Mouse (Mus musculus) heart, postnatal 0 days (tissue): ENCODE measurements at regions not wholly inside any gene's neighbourhood (a gene's known extent, or its start where the extent isn't known, plus 50 kb on each side); places are given as distances from the start of the nearest gene placed in this dataset.

Experiments
- ATAC-seq: fragments of 200-750 bp; cut with Nextera tagmentation; 2 replicates; pipeline ENCODE4 v1.8.0; 2017; ENCODE audit warnings: low read depth, moderate number of reproducible peaks, moderate library complexity; ENCODE audit not compliant: insufficient read depth
- DNase-seq: peaks from one replicate; pipeline ENCODE4 v3.0.0-alpha.2; 2016; ENCODE audit warnings: low spot score
- H3K27ac ChIP-seq: fragments of 300-500 bp; sonication (generic); 2 replicates; pipeline ENCODE4 v1.5.1; 2014; ENCODE audit warnings: low read depth, mild to moderate bottlenecking
- H3K27me3 ChIP-seq: fragments of 300-500 bp; sonication (generic); 2 replicates; pipeline ENCODE4 v1.6.1; 2014; ENCODE audit warnings: low read length, mixed read lengths; ENCODE audit not compliant: control insufficient read depth, insufficient read depth
- H3K36me3 ChIP-seq: fragments of 300-500 bp; sonication (generic); replicated peaks from 2 replicates; pipeline ENCODE4 v1.6.1; 2014; ENCODE audit warnings: low read length, mixed read lengths; ENCODE audit not compliant: control insufficient read depth, insufficient read depth
- H3K4me1 ChIP-seq: fragments of 300-500 bp; sonication (generic); 2 replicates; pipeline ENCODE4 v1.6.1; 2014; ENCODE audit warnings: antibody characterized with exemption; ENCODE audit not compliant: control insufficient read depth, insufficient read depth
- H3K4me2 ChIP-seq: fragments of 300-500 bp; sonication (generic); 2 replicates; pipeline ENCODE4 v1.6.1; 2014; ENCODE audit warnings: low read depth, mild to moderate bottlenecking, low read length, moderate library complexity
- H3K4me3 ChIP-seq: fragments of 300-500 bp; sonication (generic); 2 replicates; pipeline ENCODE4 v1.5.1; 2014; ENCODE audit warnings: low read depth, low read length
- H3K9ac ChIP-seq: fragments of 300-500 bp; sonication (generic); replicated peaks from 2 replicates; pipeline ENCODE4 v1.6.1; 2014; ENCODE audit warnings: low read depth, low read length, mixed read lengths
- H3K9me3 ChIP-seq: fragments of 300-500 bp; sonication (generic); replicated peaks from 2 replicates; pipeline ENCODE4 v1.6.1; 2016; ENCODE audit warnings: low read length; ENCODE audit not compliant: control insufficient read depth
- CTCF ChIP-seq: IDR thresholded peaks from 2 replicates; pipeline ENCODE4 v1.5.1; 2016; ENCODE audit warnings: antibody characterized with exemption, control low read depth, low read depth
- EP300 ChIP-seq: IDR thresholded peaks from 2 replicates; pipeline ENCODE4 v1.6.1; 2016; ENCODE audit warnings: antibody characterized with exemption, low read depth
- WGBS: fragments of 180-500 bp; shearing (Covaris S2); extraction: QIAGEN DNeasy Blood & Tissue Kit; methylation state at CpG from one replicate; pipeline ENCODE4 v1.1.7; 2014; 5-methylcytosine and 5-hydroxymethylcytosine counted together

GRCm38 (mm10) chr2:148537251-148537650, 93.9 kb upstream of the Cd93 start:
- Histone ChIP-seq H3K9ac (no peak overlapping the region), H3K27ac (no peak overlapping the region), H3K36me3 (no peaks in the 10 kb centered on the region), H3K4me3 (no peak overlapping the region), H3K27me3 (no peaks in the 10 kb centered on the region), H3K9me3 (no peaks in the 10 kb centered on the region), H3K4me2 (no peak overlapping the region), H3K4me1 (peaks cover 3% of the 10 kb centered on the region; the same call in 1 of the 2 replicates)
- 69% methylated on average over 5 of the region's 5 CpGs for WGBS
- ATAC-seq (no peak), DNase-seq (no peak)
- TF ChIP-seq CTCF = no peak
- no peak for TF ChIP-seq EP300

GRCm38 (mm10) chr2:148536608-148537007, 93.2 kb upstream of the Cd93 start:
- DNase-seq (no peak), ATAC-seq (no peak)
- Histone ChIP-seq H3K4me1 (peaks cover 4% of the 10 kb centered on the region; the same call in 1 of the 2 replicates), H3K9ac (no peak overlapping the region), H3K27ac (no peak overlapping the region), H3K4me2 (no peak overlapping the region), H3K4me3 (no peak overlapping the region), H3K9me3 (no peaks in the 10 kb centered on the region), H3K36me3 (no peaks in the 10 kb centered on the region), H3K27me3 (no peaks in the 10 kb centered on the region)
- 83% methylated on average over 3 of the region's 3 CpGs for WGBS
- TF ChIP-seq EP300 (no peak), CTCF (no peak)

GRCm38 (mm10) chr2:148535562-148536180, 92.3 kb upstream of the Cd93 start:
- TF ChIP-seq CTCF = peak; percentile 60
- TF ChIP-seq EP300 = no peak
- Histone ChIP-seq H3K27ac (no peak overlapping the region), H3K36me3 (no peaks in the 10 kb centered on the region), H3K4me2 (no peak overlapping the region), H3K4me1 (peaks cover 4% of the 10 kb centered on the region; the same call in 1 of the 2 replicates), H3K9ac (no peak overlapping the region), H3K4me3 (no peak overlapping the region), H3K27me3 (no peaks in the 10 kb centered on the region), H3K9me3 (no peaks in the 10 kb centered on the region)
- ATAC-seq (peak; percentile 47; the same call in 1 of the 2 replicates), DNase-seq (no peak)
- 51% methylated on average over 5 of the region's 5 CpGs for WGBS

- Histone ChIP-seq H3K4me3 (no peak overlapping the region), H3K36me3 (no peaks in the 10 kb centered on the region), H3K9ac (no peak overlapping the region), H3K4me2 (no peak overlapping the region), H3K4me1 (peaks cover 4% of the 10 kb centered on the region; the same call in 1 of the 2 replicates), H3K27ac (no peak overlapping the region), H3K9me3 (no peaks in the 10 kb centered on the region), H3K27me3 (no peaks in the 10 kb centered on the region)
- TF ChIP-seq CTCF (no peak), EP300 (no peak)
- no peak for ATAC-seq
- no peak for DNase-seq
- 58% methylated on average over 4 of the region's 4 CpGs for WGBS
Observed at GRCm38 (mm10) chr2:148532051-148532450, 88.7 kb upstream of the Cd93 start.

- Histone ChIP-seq H3K36me3 (no peaks in the 10 kb centered on the region), H3K9me3 (no peaks in the 10 kb centered on the region), H3K4me3 (no peak overlapping the region), H3K4me2 (no peak overlapping the region), H3K27ac (no peak overlapping the region), H3K9ac (no peak overlapping the region), H3K4me1 (peaks cover 4% of the 10 kb centered on the region; the same call in 1 of the 2 replicates), H3K27me3 (no peaks in the 10 kb centered on the region)
- DNase-seq = no peak
- ATAC-seq = no peak
- TF ChIP-seq CTCF (no peak), EP300 (no peak)
- 58% methylated on average over 4 of the region's 4 CpGs for WGBS
Observed at GRCm38 (mm10) chr2:148530546-148530945, 87.2 kb upstream of the Cd93 start.

- TF ChIP-seq CTCF (no peak), EP300 (no peak)
- 45% methylated on average over 2 of the region's 2 CpGs for WGBS
Observed at GRCm38 (mm10) chr2:148529900-148530299, 86.5 kb upstream of the Cd93 start.

More at GRCm38 (mm10) chr2:148529900-148530299, 86.5 kb upstream of the Cd93 start:
- DNase-seq (no peak), ATAC-seq (no peak)
- Histone ChIP-seq H3K27ac (no peak overlapping the region), H3K36me3 (no peaks in the 10 kb centered on the region), H3K27me3 (no peaks in the 10 kb centered on the region), H3K4me3 (no peak overlapping the region), H3K9me3 (no peaks in the 10 kb centered on the region), H3K4me2 (no peak overlapping the region), H3K4me1 (peaks cover 4% of the 10 kb centered on the region; the same call in 1 of the 2 replicates), H3K9ac (no peak overlapping the region)
